Mouse (Mus musculus) spleen, adult 2 months (tissue): ENCODE data around the gene Gng3.

ENCODE experiments used
- CTCF ChIP-seq: fragments of 200-500 bp; IDR thresholded peaks from 2 replicates; pipeline ENCODE4 v1.5.1; 2011; ENCODE audit warnings: mild to moderate bottlenecking, inconsistent platforms; ENCODE audit not compliant: insufficient read depth, insufficient read length, insufficient replicate concordance; ENCODE audit errors: extremely low read depth
- POLR2A ChIP-seq: fragments of 200-500 bp; IDR thresholded peaks from 2 replicates; pipeline ENCODE4 v1.6.1; 2011; ENCODE audit warnings: low read depth, low read length, inconsistent platforms

DNA sequence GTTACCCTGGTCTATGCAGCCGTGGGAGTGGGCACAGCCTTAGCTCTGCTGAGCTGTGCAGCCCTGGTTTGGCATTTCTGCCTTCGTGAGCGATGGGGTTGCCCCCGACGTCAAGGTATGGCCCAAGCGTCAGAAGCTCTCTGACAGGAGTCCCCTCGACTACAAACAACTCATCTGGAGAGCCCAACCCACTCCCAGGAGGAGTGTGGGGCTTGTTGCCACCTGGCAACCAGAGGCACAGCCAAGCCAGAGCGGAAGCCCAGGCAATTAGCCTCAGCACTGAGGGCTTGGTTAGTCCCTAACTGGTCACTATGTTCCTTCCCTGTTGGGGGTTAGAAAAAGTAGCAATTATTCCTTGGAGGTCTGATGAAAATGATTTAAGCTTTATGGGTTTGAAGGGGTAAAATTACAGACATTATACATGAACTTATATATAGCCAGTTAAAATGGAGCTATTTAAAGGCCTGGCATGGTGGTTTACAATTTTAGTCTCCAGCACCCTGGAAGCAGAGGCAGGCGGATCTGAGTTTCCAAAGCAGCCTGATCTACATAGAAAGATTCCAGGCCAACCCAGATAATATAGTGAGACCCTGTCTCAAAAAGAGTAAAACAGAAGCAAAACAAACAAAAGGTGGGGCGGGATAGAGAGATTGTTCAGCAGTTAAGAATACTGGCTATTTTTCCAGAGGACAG is 13.4 kb upstream of the Gng3 start:
- TF ChIP-seq CTCF (no peak), POLR2A (no peak)
